Mouse (Mus musculus): Measurements from ENCODE around the gene Psg27. TPM values are rescaled to one million over a fixed set of nuclear protein-coding genes. Genes with fewer than 3 reads are reported as not detected.
"Not testable (repeated sequence)": the region's sequence is repeated elsewhere in the genome, so short reads cannot be mapped to it uniquely, and the experiment has no call there.

Psg27 gene
- total RNA-seq (2014; rRNA removed), result not detected in 2 replicates
- not detected in 2 replicates for polyA plus RNA-seq (2015; fragmentation: Nextera tagmentation; extraction: Ambion mirVana)

DNA sequence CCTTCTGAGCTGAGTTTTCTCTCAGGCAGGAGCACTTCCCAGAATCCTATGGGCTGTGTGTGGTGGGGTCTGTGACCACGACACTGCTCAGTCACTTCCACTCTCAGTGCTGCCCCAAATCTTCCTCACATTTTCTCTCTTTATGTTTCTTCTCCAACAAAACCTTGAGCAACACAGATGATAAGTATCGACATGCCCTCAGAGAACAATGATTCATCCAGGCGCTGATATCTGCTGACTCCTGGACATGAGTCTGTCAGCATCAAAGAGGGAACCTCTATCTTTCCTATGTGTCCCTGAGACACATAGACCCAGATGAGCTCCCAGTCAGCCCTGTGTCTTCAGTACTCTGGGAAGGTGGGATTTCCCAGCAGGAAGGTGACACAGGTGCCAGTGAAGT, at the start of gene Psg27:
TSS of gene Psg27 (minus strand) at position 101 of the 400 bp plus-strand sequence.
- ATAC-seq (ENCODE audit: low FRiP score), result no peak

DNA sequence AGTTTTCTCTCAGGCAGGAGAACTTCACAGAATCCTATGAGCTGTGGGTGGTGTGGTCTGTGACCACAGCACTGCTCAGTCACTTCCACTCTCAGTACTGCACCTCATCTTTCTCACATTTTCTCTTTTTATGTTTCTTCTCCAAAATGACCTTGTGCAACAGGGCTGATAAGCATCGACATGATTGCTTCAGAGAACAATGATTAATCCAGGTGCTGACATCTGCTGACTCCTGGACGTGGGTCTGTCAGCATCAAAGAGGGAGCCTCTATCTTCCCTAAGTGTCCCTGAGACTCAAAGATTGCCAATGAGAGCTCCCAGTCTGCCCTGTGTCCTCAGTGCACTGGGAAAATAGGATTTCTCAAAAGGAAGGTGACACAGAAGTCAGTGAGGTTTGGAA, 49.3 kb upstream of the Psg27 start, which contains the start of gene Psg23:
TSS of gene Psg23 (minus strand) at position 101 of the 400 bp plus-strand sequence.
- not testable (repeated sequence) for H3K4me3 ChIP-seq (ENCODE audit: low read depth, low read length); H3K36me3 ChIP-seq (ENCODE audit: insufficient read depth, low read length); H3K9me3 ChIP-seq (ENCODE audit: low read length); ATAC-seq (ENCODE audit: low FRiP score); H3K4me1 ChIP-seq (ENCODE audit: insufficient read depth, low read length); DNase-seq (ENCODE audit: low spot score); H3K27me3 ChIP-seq (ENCODE audit: insufficient read depth, low read length); H3K4me2 ChIP-seq (ENCODE audit: low read depth, low read length, poor library complexity, severe bottlenecking); H3K9ac ChIP-seq (replicated peaks; ENCODE audit: low read length, poor library complexity, severe bottlenecking); H3K27ac ChIP-seq (ENCODE audit: low read depth, low read length)
- 64% methylated on average over 1 of the region's 2 CpGs for WGBS

More for the DNA sequence above, at the start of gene Psg27:
- Histone ChIP-seq H3K27me3 (ENCODE audit: insufficient read depth, low read length) (no peaks in the 10 kb centered on the region), H3K4me3 (ENCODE audit: low read depth, low read length) (no peak within 1 kb of the TSS), H3K36me3 (ENCODE audit: insufficient read depth, low read length) (no peaks in the 10 kb centered on the region), H3K4me2 (ENCODE audit: low read depth, low read length, poor library complexity, severe bottlenecking) (no peak within 1 kb of the TSS), H3K9me3 (ENCODE audit: low read length) (0 out of 2 replicates have a peak, but pooled peaks cover 15% of the 10 kb centered on the region), H3K4me1 (ENCODE audit: insufficient read depth, low read length) (no peaks in the 10 kb centered on the region), H3K9ac (replicated peaks; ENCODE audit: low read length, poor library complexity, severe bottlenecking) (no peak within 1 kb of the TSS), H3K27ac (ENCODE audit: low read depth, low read length) (no peak within 1 kb of the TSS)
- WGBS, result 85% methylated on average over 3 of the region's 3 CpGs
- no peak for DNase-seq (ENCODE audit: low spot score)
- no peak for TF ChIP-seq CTCF (IDR thresholded peaks at IDR 0.05)

DNA sequence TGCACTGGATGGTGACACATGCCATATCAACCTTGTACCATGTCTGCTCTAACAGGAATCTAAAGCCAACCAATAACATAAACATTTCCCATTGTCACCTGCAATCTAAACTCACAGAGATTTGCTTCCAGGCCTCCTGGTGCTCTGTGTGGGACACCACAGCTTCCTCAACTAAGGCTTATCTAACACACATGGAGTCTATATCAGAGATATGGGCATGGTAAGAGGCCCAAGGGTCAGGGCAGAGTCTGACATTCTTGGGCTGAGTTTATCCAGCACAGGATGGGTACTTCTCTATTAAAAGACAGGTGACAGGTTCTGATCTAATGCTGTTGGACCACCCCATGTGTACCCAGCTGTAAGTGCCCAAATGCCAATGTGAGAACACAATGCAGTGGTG, 7.3 kb downstream of the Psg27 start:
- H3K27me3 ChIP-seq (ENCODE audit: insufficient read depth, low read length), result no peaks in the 10 kb centered on the region
- no peaks in the 10 kb centered on the region for H3K4me1 ChIP-seq (ENCODE audit: insufficient read depth, low read length)
- no peak overlapping the region for H3K4me3 ChIP-seq (ENCODE audit: low read depth, low read length)
- no peak for DNase-seq (ENCODE audit: low spot score)
- no peak overlapping the region for H3K9ac ChIP-seq (replicated peaks; ENCODE audit: low read length, poor library complexity, severe bottlenecking)
- TF ChIP-seq CTCF (IDR thresholded peaks at IDR 0.05), result no peak
- ATAC-seq (ENCODE audit: low FRiP score), result no peak
- no peak overlapping the region for H3K27ac ChIP-seq (ENCODE audit: low read depth, low read length)
- H3K36me3 ChIP-seq (ENCODE audit: insufficient read depth, low read length), result no peaks in the 10 kb centered on the region
- H3K4me2 ChIP-seq (ENCODE audit: low read depth, low read length, poor library complexity, severe bottlenecking), result no peak overlapping the region
- peaks cover 27% of the 10 kb centered on the region for H3K9me3 ChIP-seq (ENCODE audit: low read length)

DNA sequence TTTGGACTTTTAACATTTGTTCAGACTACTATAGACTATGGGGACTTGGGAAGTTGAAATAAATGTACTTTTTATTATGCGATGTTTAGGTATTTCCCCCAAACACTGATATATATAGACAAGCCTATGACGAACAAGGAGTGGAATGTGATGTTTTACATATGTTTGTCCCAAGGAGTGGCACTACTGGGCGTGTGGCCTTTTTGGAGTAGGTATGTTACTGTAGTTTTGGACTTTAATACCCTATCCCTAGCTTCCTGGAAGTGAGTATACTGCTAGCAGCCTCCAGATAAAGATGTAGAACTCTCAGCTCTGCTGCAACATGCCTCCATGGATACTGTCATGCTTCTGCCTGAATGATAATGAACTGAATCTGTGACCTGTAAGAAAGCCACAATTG, 11.4 kb downstream of the Psg27 start:
- H3K4me3 ChIP-seq (ENCODE audit: low read depth, low read length); H3K36me3 ChIP-seq (ENCODE audit: insufficient read depth, low read length); H3K27me3 ChIP-seq (ENCODE audit: insufficient read depth, low read length); H3K9ac ChIP-seq (replicated peaks; ENCODE audit: low read length, poor library complexity, severe bottlenecking); ATAC-seq (ENCODE audit: low FRiP score); H3K4me1 ChIP-seq (ENCODE audit: insufficient read depth, low read length); DNase-seq (ENCODE audit: low spot score); H3K27ac ChIP-seq (ENCODE audit: low read depth, low read length); H3K4me2 ChIP-seq (ENCODE audit: low read depth, low read length, poor library complexity, severe bottlenecking): not testable (repeated sequence)
- WGBS, result 76% methylated on average over 3 of the region's 3 CpGs
- H3K9me3 ChIP-seq (ENCODE audit: low read length), result peaks cover 19% of the 10 kb centered on the region

DNA sequence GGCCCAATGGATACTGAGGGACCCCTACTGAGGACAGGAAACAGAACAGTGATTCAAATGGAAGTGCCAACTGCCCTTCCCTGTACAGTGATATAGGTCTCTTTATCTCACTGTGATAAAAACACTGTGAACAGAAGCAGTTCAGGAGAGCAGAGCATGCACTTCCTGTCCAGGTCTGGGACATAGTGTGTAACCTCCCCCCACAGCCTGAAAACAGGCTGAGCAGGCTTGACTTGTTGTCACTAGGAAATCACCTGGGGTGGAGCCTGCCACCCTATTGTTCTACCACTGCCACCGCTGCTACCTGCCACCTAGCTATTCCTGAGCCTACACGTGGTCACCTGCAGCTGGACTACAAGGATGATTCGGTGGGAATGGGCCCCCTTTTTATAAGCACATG, 33.7 kb downstream of the Psg27 start:
- H3K4me2 ChIP-seq (ENCODE audit: low read depth, low read length, poor library complexity, severe bottlenecking), result no peak overlapping the region
- H3K9me3 ChIP-seq (ENCODE audit: low read length), result no peaks in the 10 kb centered on the region; the same call in 1 of the 2 replicates
- no peak for TF ChIP-seq CTCF (IDR thresholded peaks at IDR 0.05)
- H3K27ac ChIP-seq (ENCODE audit: low read depth, low read length), result no peak overlapping the region
- H3K4me1 ChIP-seq (ENCODE audit: insufficient read depth, low read length), result no peaks in the 10 kb centered on the region
- H3K36me3 ChIP-seq (ENCODE audit: insufficient read depth, low read length), result no peaks in the 10 kb centered on the region
- H3K4me3 ChIP-seq (ENCODE audit: low read depth, low read length), result no peak overlapping the region
- 48% methylated on average over 3 of the region's 3 CpGs for WGBS
- no peaks in the 10 kb centered on the region for H3K27me3 ChIP-seq (ENCODE audit: insufficient read depth, low read length)
- no peak for ATAC-seq (ENCODE audit: low FRiP score)
- no peak overlapping the region for H3K9ac ChIP-seq (replicated peaks; ENCODE audit: low read length, poor library complexity, severe bottlenecking)
- no peak for DNase-seq (ENCODE audit: low spot score)

DNA sequence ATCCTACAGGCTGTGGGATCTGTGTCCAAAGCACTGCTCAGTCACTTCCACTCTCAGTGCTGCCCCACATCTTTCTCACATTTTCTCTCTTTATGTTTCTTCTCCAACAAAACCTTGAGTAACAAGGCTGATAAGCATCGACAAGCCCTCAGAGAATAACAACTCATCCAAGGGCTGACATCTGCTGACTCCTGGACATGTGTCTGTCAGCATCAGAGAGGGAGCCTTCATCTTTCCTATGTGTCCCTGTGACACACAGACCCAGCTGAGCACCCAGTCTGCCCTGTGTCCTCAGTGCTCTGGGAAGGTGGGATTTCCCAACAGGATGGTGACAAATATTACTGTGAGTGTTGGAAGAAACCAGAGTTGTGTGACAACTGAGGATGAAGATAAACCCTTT, 34.9 kb downstream of the Psg27 start, which contains the start of gene Psg25:
TSS of gene Psg25 (minus strand) at position 101 of the 400 bp plus-strand sequence.
- no peak within 1 kb of the TSS for H3K27ac ChIP-seq (ENCODE audit: low read depth, low read length)
- ATAC-seq (ENCODE audit: low FRiP score) (no peak), DNase-seq (ENCODE audit: low spot score) (no peak)

More for the DNA sequence above, 34.9 kb downstream of the Psg27 start, which contains the start of gene Psg25:
- H3K36me3 ChIP-seq (ENCODE audit: insufficient read depth, low read length), result no peaks in the 10 kb centered on the region
- H3K9me3 ChIP-seq (ENCODE audit: low read length), result no peaks in the 10 kb centered on the region; the same call in 1 of the 2 replicates
- H3K4me3 ChIP-seq (ENCODE audit: low read depth, low read length), result no peak within 1 kb of the TSS
- no peak within 1 kb of the TSS for H3K4me2 ChIP-seq (ENCODE audit: low read depth, low read length, poor library complexity, severe bottlenecking)
- no peaks in the 10 kb centered on the region for H3K27me3 ChIP-seq (ENCODE audit: insufficient read depth, low read length)
- 91% methylated on average over 1 of the region's 1 CpGs for WGBS
- no peak for TF ChIP-seq CTCF (IDR thresholded peaks at IDR 0.05)
- H3K4me1 ChIP-seq (ENCODE audit: insufficient read depth, low read length), result no peaks in the 10 kb centered on the region
- no peak within 1 kb of the TSS for H3K9ac ChIP-seq (replicated peaks; ENCODE audit: low read length, poor library complexity, severe bottlenecking)
